26 mouse cellular contexts compared by ENCODE assay signal in genomic region chr2:31446456-31446855, GRCm38 (mm10). TPM values are rescaled to one million over a fixed set of nuclear protein-coding genes. Genes with fewer than 3 reads are reported as not detected.
A peak's percentile ranks its signal among the peaks of the same experiment; 100 is the strongest.
DNase-seq lines count a peak whose midpoint lies in the region.
"Had no signal": no experiment of that assay in that cellular context is flagged by ENCODE, and none has a peak within 500 bp of the region (broad histone marks: within the 10 kb centered on the region; RNA-seq: fewer than 3 reads in every experiment).

No protein-coding gene starts in this region.

- H3K36me3 ChIP-seq in macrophage (ENCODE audit: inconsistent target) = no peaks in the 10 kb centered on the region
- no peaks in the 10 kb centered on the region for H3K36me3 ChIP-seq in heart, embryonic 10.5 days
- H3K36me3 ChIP-seq: embryonic facial prominence, embryonic 10.5 days; embryonic facial prominence, embryonic 13.5 days; forebrain, embryonic 10.5 days; heart, embryonic 13.5 days had no signal

- H3K27me3 ChIP-seq in heart, embryonic 10.5 days (ENCODE audit: insufficient read depth, poor library complexity, severe bottlenecking) = no peaks in the 10 kb centered on the region
- H3K27me3 ChIP-seq: embryonic facial prominence, embryonic 13.5 days; forebrain, embryonic 13.5 days; heart, embryonic 13.5 days had no signal

- no peak overlapping the region for H3K4me3 ChIP-seq in macrophage (ENCODE audit: inconsistent target)
- H3K4me3 ChIP-seq in heart, embryonic 10.5 days = no peak overlapping the region
- H3K4me3 ChIP-seq: embryonic facial prominence, embryonic 10.5 days; embryonic facial prominence, embryonic 13.5 days; forebrain, embryonic 10.5 days; forebrain, embryonic 13.5 days; heart, embryonic 13.5 days had no signal

- peak overlapping the region; percentile 13 for H3K27ac ChIP-seq in macrophage
- no peak overlapping the region for H3K27ac ChIP-seq in heart, embryonic 10.5 days
- H3K27ac ChIP-seq: embryonic facial prominence, embryonic 10.5 days; embryonic facial prominence, embryonic 13.5 days; forebrain, embryonic 10.5 days; forebrain, embryonic 13.5 days; heart, embryonic 13.5 days; hindbrain, embryonic 14.5 days; hindbrain, postnatal 0 days had no signal

- H3K4me1 ChIP-seq in heart, embryonic 10.5 days = peaks cover 31% of the 10 kb centered on the region

- H3K9me3 ChIP-seq in heart, embryonic 10.5 days = no peaks in the 10 kb centered on the region
- H3K9me3 ChIP-seq: embryonic facial prominence, embryonic 10.5 days; embryonic facial prominence, embryonic 13.5 days; forebrain, embryonic 10.5 days; forebrain, embryonic 13.5 days; heart, embryonic 13.5 days had no signal

- H3K79me2 ChIP-seq in macrophage (ENCODE audit: inconsistent target) = no peaks in the 10 kb centered on the region

- 87% methylated on average over 4 of the region's 4 CpGs for WGBS in macrophage (ENCODE audit: missing documents)
- 56% methylated on average over 4 of the region's 4 CpGs for WGBS in heart, embryonic 10.5 days

- DNase-seq in retina, postnatal 1 day = peak; percentile 50
- no peak for DNase-seq in retina, embryonic 14.5 days (ENCODE audit: low spot score)
- DNase-seq in ZHBTc4 (ENCODE audit: low read depth, low spot score) (peak; percentile 77), adipocyte (ENCODE audit: low spot score) (no peak)
- no peak for DNase-seq in heart, embryonic 10.5 days (ENCODE audit: low spot score)
- DNase-seq: adrenal gland, adult 8-10 months; adrenal gland, postnatal 36 days; B cell, adult 2 months; cerebellum, adult 11 months; cerebellum, adult 2 months; cerebellum, adult 9-11 months; cerebellum, postnatal 25 days; forebrain, postnatal 0 days; gastrocnemius, postnatal 25 days; heart, adult 18-20 months; heart, postnatal 14 days; heart, postnatal 4 days; kidney, adult 2 months had no signal

RNA-seq across cellular contexts. Expression of gene Ass1, which starts 23.6 kb away (rescaled TPM):
- 10 to 100 TPM in 7 of 26 experiments, 1 to 10 TPM in 19; 1.1 to 31.6 (median 6.4) TPM for total RNA-seq in macrophage (2018; cell fraction: chromatin; rRNA removed)
- total RNA-seq in macrophage (2018; cell fraction: cytosol; rRNA removed) = 10 to 100 TPM in 13 of 26 experiments, 1 to 10 TPM in 13; 4.7 to 61.7 (median 13.5) TPM
- total RNA-seq in macrophage (2018; cell fraction: nucleus; rRNA removed) = 10 to 100 TPM in 13 of 26 experiments, 1 to 10 TPM in 13; 1.3 to 30.9 (median 10.1) TPM
- 5.0 to 11.7 TPM (median 8.6 TPM) in 3 replicates for polyA plus RNA-seq in macrophage (2018)
- 8.9 and 18.2 TPM in 2 replicates for polyA plus RNA-seq in heart, embryonic 10.5 days (2016; fragmentation: Nextera tagmentation; extraction: Ambion mirVana)

Comparison
In these comparisons a context has a peak if more than half of its experiments do, and no peak if none do; other contexts are left out.
1. DNase-seq: peak in retina, postnatal 1 day (single experiment) and ZHBTc4 (single experiment); none in retina, embryonic 14.5 days (single experiment), adipocyte (single experiment) and heart, embryonic 10.5 days (single experiment).